Mouse (Mus musculus) liver, adult 2 months (tissue): ENCODE data around the gene Igf2r. TPM values are rescaled to one million over a fixed set of nuclear protein-coding genes. Genes with fewer than 3 reads are reported as not detected.

Experiments
- DNase-seq: peaks from one replicate; pipeline ENCODE4 v3.0.0-alpha.2; 2011; ENCODE audit warnings: low read depth, low spot score; ENCODE audit errors: extremely low read depth
- H3K27ac ChIP-seq: fragments of 200-500 bp; replicated peaks from 2 replicates; pipeline ENCODE4 v1.5.1; 2012; ENCODE audit warnings: low read depth, mild to moderate bottlenecking, control low read depth, inconsistent platforms, low read length; ENCODE audit not compliant: insufficient read depth
- H3K27me3 ChIP-seq: fragments of 200-500 bp; 2 replicates; pipeline ENCODE4 v1.6.1; 2012; ENCODE audit warnings: mild to moderate bottlenecking, moderate library complexity, low read length, inconsistent platforms; ENCODE audit not compliant: control insufficient read depth, insufficient read depth
- H3K36me3 ChIP-seq: fragments of 200-500 bp; 2 replicates; pipeline ENCODE4 v1.6.1; 2012; ENCODE audit warnings: low read length, inconsistent platforms; ENCODE audit not compliant: control insufficient read depth, insufficient read depth
- H3K4me1 ChIP-seq: fragments of 200-500 bp; 2 replicates; pipeline ENCODE4 v1.6.1; 2011; ENCODE audit warnings: low read length; ENCODE audit not compliant: control insufficient read depth, insufficient read depth
- H3K4me3 ChIP-seq: fragments of 200-500 bp; 2 replicates; pipeline ENCODE4 v1.5.1; 2011; ENCODE audit warnings: low read depth, mild to moderate bottlenecking, control low read depth, low read length, moderate library complexity; ENCODE audit not compliant: insufficient read depth
- H3K79me2 ChIP-seq: fragments of 200-500 bp; 2 replicates; pipeline ENCODE4 v1.6.1; 2012; ENCODE audit warnings: inconsistent platforms, mild to moderate bottlenecking, low read length, moderate library complexity; ENCODE audit not compliant: control insufficient read depth, insufficient read depth
- H3K9ac ChIP-seq: fragments of 200-500 bp; 2 replicates; pipeline ENCODE4 v1.6.1; 2012; ENCODE audit warnings: low read depth, mild to moderate bottlenecking, control low read depth, inconsistent platforms, low read length
- CTCF ChIP-seq: fragments of 200-500 bp; IDR thresholded peaks from 2 replicates; pipeline ENCODE4 v1.5.1; 2011; ENCODE audit warnings: low read depth, low read length, control low read depth
- POLR2A ChIP-seq: fragments of 200-500 bp; IDR thresholded peaks from 2 replicates; pipeline ENCODE4 v1.6.1; 2011; ENCODE audit warnings: low read length, control low read depth; ENCODE audit not compliant: insufficient read depth; ENCODE audit errors: extremely low read depth
- WGBS: fragments of 180-500 bp; shearing (Covaris S2); methylation state at CpG from one replicate; pipeline ENCODE4 v1.1.7; 2018; 5-methylcytosine and 5-hydroxymethylcytosine counted together
- polyA plus RNA-seq: library from polyadenylated mRNA; depleted of rRNA; stranded (reverse); fragments of >200 nt; gene quantifications from 2 replicates; pipeline ENCODE4 v1.2.3, GENCODE M21; 2012
- total RNA-seq: library from RNA; depleted of rRNA; stranded (reverse); fragments of >200 nt; gene quantifications from 2 replicates; pipeline ENCODE4 v1.2.3, GENCODE M21; 2014

Gene Igf2r
- total and polyA plus RNA-seq, 2 experiments: 8.0 to 22.3 TPM

DNA sequence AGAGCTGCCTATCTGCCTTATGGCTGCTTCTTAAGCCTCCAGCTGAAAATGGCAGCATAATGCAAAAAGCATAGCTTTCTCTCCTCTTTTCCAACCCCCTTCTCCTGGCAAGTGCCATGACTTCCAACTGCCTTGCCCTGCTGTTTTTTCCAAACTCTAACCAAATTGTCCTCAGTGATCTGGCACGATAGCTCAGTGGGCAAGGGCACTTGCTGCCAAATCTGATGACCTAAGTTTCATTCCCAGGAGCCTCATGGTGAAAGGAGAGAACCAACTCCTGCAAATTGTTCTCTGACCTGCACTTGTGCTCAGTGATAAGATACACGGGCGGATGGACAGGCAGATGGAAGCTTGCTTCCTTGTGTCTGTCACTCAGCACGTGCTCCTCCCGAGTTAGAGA, 66.6 kb downstream of the Igf2r start:
- H3K27me3 ChIP-seq: no peaks in the 10 kb centered on the region
- 91% methylated on average over 5 of the region's 5 CpGs for WGBS
- no peak overlapping the region for H3K9ac ChIP-seq
- H3K36me3 ChIP-seq: no peaks in the 10 kb centered on the region; the same call in 1 of the 2 replicates
- no peak overlapping the region for H3K27ac ChIP-seq
- no peak for DNase-seq
- no peaks in the 10 kb centered on the region for H3K4me1 ChIP-seq
- no peaks in the 10 kb centered on the region for H3K79me2 ChIP-seq
- TF ChIP-seq CTCF (no peak), POLR2A (no peak)
- no peak overlapping the region for H3K4me3 ChIP-seq

DNA sequence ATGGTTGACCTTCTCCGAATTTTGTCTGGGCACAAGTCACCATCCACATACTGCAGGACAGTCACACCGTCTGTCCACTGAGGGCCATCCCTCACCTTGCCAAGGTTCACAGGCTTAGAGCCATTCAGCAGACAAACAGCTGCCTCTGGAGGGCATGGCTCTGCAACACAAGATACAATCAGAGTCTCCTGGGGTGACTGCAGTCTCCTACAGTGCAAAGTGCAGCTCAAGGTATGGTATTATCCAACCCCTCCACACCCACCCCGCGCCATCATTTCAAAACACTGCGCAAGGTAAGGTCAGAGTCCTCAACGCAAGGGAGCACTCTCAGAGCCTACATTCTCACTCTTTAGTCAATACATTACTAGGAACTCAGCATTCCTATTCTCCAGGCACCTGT, 69.1 kb downstream of the Igf2r start:
- Histone ChIP-seq H3K36me3 (peaks cover 5% of the 10 kb centered on the region), H3K4me3 (no peak overlapping the region), H3K79me2 (no peaks in the 10 kb centered on the region), H3K9ac (no peak overlapping the region), H3K27ac (no peak overlapping the region), H3K4me1 (no peaks in the 10 kb centered on the region), H3K27me3 (no peaks in the 10 kb centered on the region)
- DNase-seq: no peak
- TF ChIP-seq POLR2A (no peak), CTCF (no peak)
- WGBS: 90% methylated on average over 6 of the region's 6 CpGs

DNA sequence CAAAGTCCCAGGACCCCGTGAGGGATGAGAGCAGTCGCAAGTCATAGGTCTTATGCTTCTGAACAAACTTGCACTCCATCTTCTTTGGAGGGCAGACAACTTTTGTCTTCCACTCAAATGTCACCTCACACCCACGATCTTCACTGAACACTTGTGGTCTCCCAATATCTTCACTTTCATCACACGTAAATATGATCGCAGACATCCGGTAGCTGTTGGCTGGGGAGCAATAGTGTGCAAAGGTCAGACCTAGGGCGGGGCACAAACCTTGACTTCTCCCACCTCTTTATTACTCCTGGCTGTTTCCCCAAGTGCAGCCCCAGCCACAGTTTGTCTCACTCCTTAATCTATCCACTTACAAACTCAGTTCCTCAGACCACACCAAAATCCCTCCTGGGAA, 77.6 kb downstream of the Igf2r start:
- H3K4me1 ChIP-seq: no peaks in the 10 kb centered on the region
- no peak overlapping the region for H3K9ac ChIP-seq
- no peak overlapping the region for H3K4me3 ChIP-seq
- TF ChIP-seq CTCF (no peak), POLR2A (no peak)
- DNase-seq: no peak
- peaks cover 4% of the 10 kb centered on the region for H3K36me3 ChIP-seq
- H3K27me3 ChIP-seq: no peaks in the 10 kb centered on the region
- no peak overlapping the region for H3K27ac ChIP-seq
- 62% methylated on average over 7 of the region's 7 CpGs for WGBS
- H3K79me2 ChIP-seq: no peaks in the 10 kb centered on the region

DNA sequence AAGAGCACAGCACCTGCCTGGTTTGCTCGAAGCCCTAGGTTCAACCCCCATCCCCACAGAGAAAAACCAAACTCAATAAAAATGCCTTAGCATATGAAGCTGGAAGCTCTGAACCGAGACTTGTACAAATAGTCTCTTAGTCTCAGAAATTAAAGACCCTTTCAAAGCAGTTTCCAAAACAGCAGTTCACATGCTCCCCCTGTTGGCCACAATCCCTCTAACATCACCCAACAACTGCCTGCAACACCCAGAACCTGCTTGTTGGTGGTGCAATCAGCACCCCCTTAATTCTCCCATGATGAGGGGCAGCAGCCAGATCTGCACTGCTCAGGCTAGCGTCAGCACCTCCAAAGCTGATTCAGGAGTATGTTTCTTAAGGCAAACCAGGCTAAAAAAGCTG, 79.9 kb downstream of the Igf2r start:
- WGBS: 80% methylated on average over 3 of the region's 3 CpGs
- no peak overlapping the region for H3K9ac ChIP-seq
- peak; percentile 27 for DNase-seq
- TF ChIP-seq CTCF (peak; percentile 48; the same call in 1 of the 2 replicates), POLR2A (no peak)
- H3K4me1 ChIP-seq: no peaks in the 10 kb centered on the region
- H3K4me3 ChIP-seq: no peak overlapping the region
- no peaks in the 10 kb centered on the region for H3K79me2 ChIP-seq
- H3K36me3 ChIP-seq: peaks cover 1% of the 10 kb centered on the region
- H3K27me3 ChIP-seq: no peaks in the 10 kb centered on the region
- no peak overlapping the region for H3K27ac ChIP-seq

DNA sequence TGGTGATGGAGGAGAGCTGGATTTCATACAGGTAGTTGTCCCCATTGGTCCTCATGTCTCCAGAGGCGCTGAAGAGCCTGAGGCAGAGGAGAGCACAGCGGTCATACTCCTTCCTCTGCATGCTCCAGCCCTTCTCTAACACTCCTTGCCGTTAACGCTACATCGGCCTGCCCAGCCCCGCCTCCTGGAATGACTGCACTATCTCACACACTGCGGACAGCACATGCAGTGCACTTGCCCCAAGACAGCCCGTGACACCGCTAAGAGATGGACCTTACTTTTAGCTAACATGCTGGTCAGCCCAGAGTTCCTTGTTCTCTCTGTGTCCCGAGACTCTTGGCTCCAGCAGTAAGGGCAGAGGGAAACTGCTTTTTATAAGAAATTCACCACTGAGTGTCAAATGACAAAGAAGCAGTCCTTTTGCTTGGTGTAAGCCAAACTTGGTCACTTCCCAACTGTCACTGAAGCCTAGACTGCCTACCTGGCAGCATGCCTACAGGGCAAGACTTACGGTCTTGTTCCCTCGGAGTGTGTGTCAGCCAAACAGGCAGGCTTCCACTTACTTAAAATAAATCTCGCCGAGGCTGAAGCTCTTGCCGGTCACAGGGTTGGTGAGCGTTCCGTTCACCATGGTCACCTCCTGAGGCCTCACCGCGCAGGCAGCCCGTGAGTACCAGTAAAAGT, 80.9 kb downstream of the Igf2r start:
- H3K4me1 ChIP-seq: no peaks in the 10 kb centered on the region
- peaks cover 1% of the 10 kb centered on the region for H3K36me3 ChIP-seq
- H3K27ac ChIP-seq: no peak overlapping the region
- no peak overlapping the region for H3K9ac ChIP-seq
- TF ChIP-seq CTCF (no peak), POLR2A (no peak)
- no peaks in the 10 kb centered on the region for H3K27me3 ChIP-seq
- H3K79me2 ChIP-seq: no peaks in the 10 kb centered on the region
- DNase-seq: peak; percentile 76
- 76% methylated on average over 20 of the region's 20 CpGs for WGBS
- no peak overlapping the region for H3K4me3 ChIP-seq

DNA sequence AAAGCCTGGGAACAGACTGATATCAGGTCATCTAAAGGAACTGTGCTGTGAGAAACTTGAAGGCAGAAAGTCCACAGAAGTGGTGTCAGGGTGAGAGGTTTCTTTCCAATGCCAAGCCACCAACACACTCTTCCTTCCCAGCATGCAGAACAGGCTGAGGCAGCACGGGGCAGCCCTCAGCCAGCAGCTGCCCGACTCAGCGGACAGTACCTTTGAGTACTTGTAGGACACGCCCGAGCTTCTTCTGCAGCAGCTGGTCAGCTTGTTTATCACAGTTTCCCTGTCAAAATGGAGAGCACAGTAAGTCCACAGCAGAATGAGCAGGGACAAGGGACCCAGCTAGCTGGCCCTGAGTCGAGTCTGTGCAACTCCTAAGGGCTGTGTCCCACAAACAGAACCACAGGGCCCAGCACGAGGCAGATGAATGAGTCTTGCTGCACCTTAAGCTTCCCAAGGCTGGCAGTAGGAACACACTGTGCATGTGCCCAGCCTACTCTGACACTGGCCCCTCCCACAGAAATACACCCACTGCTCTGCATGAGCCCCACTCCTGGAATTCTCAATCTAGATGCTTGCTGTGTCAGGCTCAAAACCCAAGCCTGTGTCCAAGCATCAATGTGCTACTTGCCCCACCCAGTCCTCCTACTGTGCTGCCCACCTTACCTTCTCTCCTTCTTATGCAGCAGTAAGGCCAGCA, 84.4 kb downstream of the Igf2r start:
- Histone ChIP-seq H3K27me3 (no peaks in the 10 kb centered on the region), H3K27ac (no peak overlapping the region), H3K36me3 (no peaks in the 10 kb centered on the region), H3K79me2 (no peaks in the 10 kb centered on the region), H3K4me1 (peaks cover 6% of the 10 kb centered on the region; the same call in 1 of the 2 replicates), H3K4me3 (no peak overlapping the region), H3K9ac (no peak overlapping the region)
- WGBS: 90% methylated on average over 7 of the region's 7 CpGs
- TF ChIP-seq CTCF: no peak
- TF ChIP-seq POLR2A: no peak
- DNase-seq: no peak
